Mouse (Mus musculus): ENCODE results near the gene Gm29427. TPM values are rescaled to one million over a fixed set of nuclear protein-coding genes. Genes with fewer than 3 reads are reported as not detected.

The Gm29427 gene
- polyA plus RNA-seq, 1 experiment from 2014 or later, result not detected

DNA sequence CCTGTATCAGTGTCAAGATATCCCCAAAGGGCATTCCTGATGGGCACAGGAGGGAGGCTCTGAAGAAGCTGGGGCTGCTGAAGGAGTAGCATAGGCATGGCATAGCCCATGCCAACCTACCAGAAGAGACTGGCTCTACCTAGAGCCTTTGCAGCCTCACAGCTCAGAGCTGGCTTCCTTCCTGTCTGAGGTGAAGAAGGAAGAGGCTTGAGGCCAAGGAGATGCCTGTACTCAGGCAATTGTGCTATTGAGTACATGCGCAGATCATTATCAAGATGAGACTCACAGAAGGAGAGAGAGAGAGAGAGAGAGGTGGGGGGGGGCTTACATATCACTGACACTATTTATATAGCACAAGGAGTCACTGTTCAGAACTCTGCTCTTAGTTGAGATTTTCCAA, 28.2 kb upstream of the Gm29427 start:
- Histone ChIP-seq H3K27me3 (ENCODE audit: control insufficient read depth, insufficient read depth, low read length) (no peaks in the 10 kb centered on the region), H3K9ac (no peak overlapping the region), H3K36me3 (replicated peaks; ENCODE audit: control insufficient read depth, insufficient read depth) (no peaks in the 10 kb centered on the region), H3K4me2 (replicated peaks) (no peak overlapping the region), H3K4me1 (replicated peaks; ENCODE audit: control insufficient read depth, insufficient read depth, low read length) (no peaks in the 10 kb centered on the region), H3K4me3 (replicated peaks; ENCODE audit: low read length) (no peak overlapping the region), H3K9me3 (ENCODE audit: control insufficient read depth, low read length) (no peaks in the 10 kb centered on the region), H3K27ac (no peak overlapping the region)
- ATAC-seq (ENCODE audit: low FRiP score), result no peak
- no peak for DNase-seq (ENCODE audit: low spot score)
- WGBS, result 81% methylated on average over 1 of the region's 1 CpGs

DNA sequence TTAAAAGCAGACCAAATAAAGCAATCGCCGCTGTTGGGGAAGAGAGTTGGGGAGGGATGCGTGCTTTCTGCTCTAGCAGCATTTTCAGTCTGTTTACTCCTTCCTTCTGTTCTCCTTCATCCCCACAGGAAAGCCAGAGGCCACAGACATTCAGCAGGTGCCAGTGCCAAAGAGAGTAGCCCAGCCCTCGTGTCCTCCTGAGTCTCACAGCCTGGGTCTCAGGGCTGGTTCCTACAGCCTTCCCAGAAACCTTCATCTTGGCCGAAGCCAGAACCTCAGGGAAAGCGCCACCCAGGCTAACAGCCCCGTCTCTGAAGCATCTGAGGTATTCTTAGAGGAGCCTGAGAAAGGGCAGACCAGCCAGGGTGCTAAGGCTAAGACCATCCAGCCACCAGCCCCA, 26.6 kb upstream of the Gm29427 start:
- ATAC-seq (ENCODE audit: low FRiP score) (no peak), DNase-seq (ENCODE audit: low spot score) (no peak)
- no peaks in the 10 kb centered on the region for H3K9me3 ChIP-seq (ENCODE audit: control insufficient read depth, low read length)
- no peaks in the 10 kb centered on the region for H3K4me1 ChIP-seq (replicated peaks; ENCODE audit: control insufficient read depth, insufficient read depth, low read length)
- no peaks in the 10 kb centered on the region for H3K36me3 ChIP-seq (replicated peaks; ENCODE audit: control insufficient read depth, insufficient read depth)
- WGBS, result 88% methylated on average over 7 of the region's 7 CpGs
- no peak overlapping the region for H3K4me2 ChIP-seq (replicated peaks)
- no peaks in the 10 kb centered on the region for H3K27me3 ChIP-seq (ENCODE audit: control insufficient read depth, insufficient read depth, low read length)
- no peak overlapping the region for H3K27ac ChIP-seq
- H3K9ac ChIP-seq, result no peak overlapping the region
- H3K4me3 ChIP-seq (replicated peaks; ENCODE audit: low read length), result no peak overlapping the region

DNA sequence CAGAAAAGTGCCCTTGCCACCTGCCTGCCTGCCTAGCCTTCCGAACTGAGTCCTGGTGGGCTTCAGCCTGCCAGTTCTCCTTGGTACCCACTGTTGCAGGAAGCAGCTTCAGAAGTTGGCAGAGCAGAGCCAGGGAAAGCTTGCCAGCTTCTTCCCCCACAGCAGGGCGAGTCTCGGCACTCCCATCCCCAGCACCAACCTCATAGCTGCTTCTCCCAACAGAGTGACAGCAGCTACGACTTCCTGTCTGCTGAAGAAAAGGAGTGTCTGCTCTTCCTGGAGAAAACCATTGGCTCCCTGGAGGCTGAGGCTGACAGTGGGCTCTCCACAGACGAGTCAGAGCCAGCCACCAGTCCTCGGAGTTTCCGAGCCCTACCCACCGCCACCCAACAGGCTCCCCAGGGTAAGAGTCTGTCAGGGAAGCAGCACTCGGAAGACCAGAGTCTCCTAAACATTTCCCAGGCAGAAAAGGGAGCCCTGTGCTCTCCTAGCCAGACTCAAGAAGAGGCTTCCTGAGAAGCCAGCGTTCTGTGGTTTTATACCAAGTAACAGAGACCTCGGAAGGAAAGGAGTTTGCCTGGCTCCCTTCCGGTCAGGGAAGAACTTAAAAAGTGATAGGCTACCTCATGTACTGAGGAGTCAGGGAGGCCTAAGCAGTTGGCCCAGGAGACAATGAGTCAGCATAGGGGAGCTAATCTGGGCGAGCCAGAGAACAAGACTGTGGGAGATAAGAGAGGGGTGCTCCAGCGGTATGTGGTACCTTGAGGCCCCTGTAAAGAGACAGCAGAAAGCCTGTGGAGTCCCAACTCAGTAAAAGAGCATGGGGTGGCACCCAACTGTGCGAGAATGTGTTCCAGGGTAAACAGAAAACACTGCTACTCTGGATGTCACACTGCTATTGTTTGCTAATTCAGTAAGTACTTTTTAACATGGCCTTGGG, 25.5 kb upstream of the Gm29427 start:
- ATAC-seq (ENCODE audit: low FRiP score) (no peak), DNase-seq (ENCODE audit: low spot score) (no peak)
- Histone ChIP-seq H3K27ac (no peak overlapping the region), H3K36me3 (replicated peaks; ENCODE audit: control insufficient read depth, insufficient read depth) (no peaks in the 10 kb centered on the region), H3K4me3 (replicated peaks; ENCODE audit: low read length) (no peak overlapping the region), H3K9me3 (ENCODE audit: control insufficient read depth, low read length) (no peaks in the 10 kb centered on the region), H3K9ac (no peak overlapping the region), H3K4me1 (replicated peaks; ENCODE audit: control insufficient read depth, insufficient read depth, low read length) (no peaks in the 10 kb centered on the region), H3K4me2 (replicated peaks) (no peak overlapping the region), H3K27me3 (ENCODE audit: control insufficient read depth, insufficient read depth, low read length) (no peaks in the 10 kb centered on the region)
- 53% methylated on average over 15 of the region's 15 CpGs for WGBS

DNA sequence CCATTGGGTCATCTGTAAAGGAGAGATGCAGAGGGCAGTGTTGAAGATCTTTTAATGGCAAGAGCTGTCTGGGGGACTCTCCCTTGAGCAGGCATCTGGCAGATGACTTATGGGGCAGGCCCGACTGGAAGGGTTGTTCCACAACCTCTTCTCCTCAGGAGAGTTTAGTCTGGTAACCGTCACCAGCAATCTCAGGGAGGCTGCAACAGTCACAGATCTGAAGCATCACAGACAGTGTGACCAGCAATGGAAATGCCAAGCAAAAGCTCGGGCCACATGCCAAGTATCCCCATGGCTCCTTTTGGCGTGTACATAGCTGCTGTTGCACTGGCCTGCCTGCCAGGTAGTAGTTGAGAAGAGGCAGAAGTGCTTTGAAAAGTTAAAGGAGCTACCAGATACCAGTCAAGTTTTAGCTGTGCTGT, 24.6 kb upstream of the Gm29427 start:
- Histone ChIP-seq H3K9me3 (ENCODE audit: control insufficient read depth, low read length) (no peaks in the 10 kb centered on the region), H3K27ac (no peak overlapping the region), H3K4me1 (replicated peaks; ENCODE audit: control insufficient read depth, insufficient read depth, low read length) (no peaks in the 10 kb centered on the region), H3K27me3 (ENCODE audit: control insufficient read depth, insufficient read depth, low read length) (no peaks in the 10 kb centered on the region), H3K4me3 (replicated peaks; ENCODE audit: low read length) (no peak overlapping the region), H3K9ac (no peak overlapping the region), H3K4me2 (replicated peaks) (no peak overlapping the region), H3K36me3 (replicated peaks; ENCODE audit: control insufficient read depth, insufficient read depth) (no peaks in the 10 kb centered on the region)
- ATAC-seq (ENCODE audit: low FRiP score) (no peak), DNase-seq (ENCODE audit: low spot score) (no peak)
- WGBS, result 62% methylated on average over 4 of the region's 4 CpGs

DNA sequence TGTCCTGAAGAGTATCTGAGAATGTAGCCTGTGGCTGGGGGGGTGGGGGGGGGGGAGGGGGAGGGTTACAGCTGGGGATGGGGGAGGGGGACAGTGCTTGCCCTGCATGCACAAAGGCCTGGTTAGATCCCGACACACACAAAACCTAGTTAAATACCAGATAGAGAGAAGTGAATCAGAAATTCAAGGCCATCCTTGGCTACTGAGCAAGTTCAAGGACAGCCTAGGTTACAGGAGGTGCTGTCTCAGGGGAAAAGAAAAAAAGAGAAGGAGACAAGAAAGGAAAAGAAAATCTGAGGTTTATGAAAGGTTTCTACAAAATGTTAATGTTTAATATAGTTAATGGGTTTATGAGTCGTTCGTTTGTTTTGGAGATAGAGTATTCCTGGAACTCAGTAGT, 24.0 kb upstream of the Gm29427 start:
- H3K27me3 ChIP-seq (ENCODE audit: control insufficient read depth, insufficient read depth, low read length), result no peaks in the 10 kb centered on the region
- DNase-seq (ENCODE audit: low spot score) (no peak), ATAC-seq (ENCODE audit: low FRiP score) (no peak)
- no peaks in the 10 kb centered on the region for H3K4me1 ChIP-seq (replicated peaks; ENCODE audit: control insufficient read depth, insufficient read depth, low read length)
- H3K9ac ChIP-seq, result no peak overlapping the region
- no peaks in the 10 kb centered on the region for H3K36me3 ChIP-seq (replicated peaks; ENCODE audit: control insufficient read depth, insufficient read depth)
- H3K4me3 ChIP-seq (replicated peaks; ENCODE audit: low read length), result no peak overlapping the region
- H3K27ac ChIP-seq, result no peak overlapping the region
- 78% methylated on average over 3 of the region's 3 CpGs for WGBS
- H3K9me3 ChIP-seq (ENCODE audit: control insufficient read depth, low read length), result no peaks in the 10 kb centered on the region
- no peak overlapping the region for H3K4me2 ChIP-seq (replicated peaks)

DNA sequence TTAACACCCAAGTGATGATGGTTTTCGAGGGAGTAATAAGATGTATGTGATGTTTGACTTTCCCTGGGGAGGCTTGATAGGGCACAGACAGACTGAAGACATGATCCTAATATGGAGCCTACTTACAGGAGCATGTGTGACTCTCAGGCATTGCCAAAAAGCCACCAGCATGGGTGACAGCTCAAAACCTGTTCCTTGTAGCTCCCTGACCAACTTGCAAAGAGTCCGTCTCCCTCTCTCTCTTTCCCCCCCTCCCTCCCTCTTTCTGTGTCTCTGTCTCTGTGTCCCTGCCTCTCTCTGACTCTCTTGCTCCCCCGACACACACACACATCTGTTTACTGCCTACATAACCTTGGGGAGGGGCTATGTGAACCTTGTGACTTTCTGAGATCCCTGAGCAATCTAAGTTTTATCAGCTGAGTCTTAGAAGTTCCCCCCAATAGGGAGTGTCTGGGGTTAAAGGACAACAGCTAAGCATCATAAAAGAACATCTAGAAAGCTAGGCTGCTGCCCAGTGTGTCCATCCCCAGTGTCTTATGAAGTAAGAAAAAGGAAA, 23.0 kb upstream of the Gm29427 start:
- DNase-seq (ENCODE audit: low spot score) (no peak), ATAC-seq (ENCODE audit: low FRiP score) (no peak)
- WGBS, result 87% methylated on average over 3 of the region's 3 CpGs
- Histone ChIP-seq H3K4me3 (replicated peaks; ENCODE audit: low read length) (no peak overlapping the region), H3K36me3 (replicated peaks; ENCODE audit: control insufficient read depth, insufficient read depth) (no peaks in the 10 kb centered on the region), H3K9ac (no peak overlapping the region), H3K4me1 (replicated peaks; ENCODE audit: control insufficient read depth, insufficient read depth, low read length) (no peaks in the 10 kb centered on the region), H3K9me3 (ENCODE audit: control insufficient read depth, low read length) (no peaks in the 10 kb centered on the region), H3K27me3 (ENCODE audit: control insufficient read depth, insufficient read depth, low read length) (no peaks in the 10 kb centered on the region), H3K27ac (no peak overlapping the region), H3K4me2 (replicated peaks) (no peak overlapping the region)

DNA sequence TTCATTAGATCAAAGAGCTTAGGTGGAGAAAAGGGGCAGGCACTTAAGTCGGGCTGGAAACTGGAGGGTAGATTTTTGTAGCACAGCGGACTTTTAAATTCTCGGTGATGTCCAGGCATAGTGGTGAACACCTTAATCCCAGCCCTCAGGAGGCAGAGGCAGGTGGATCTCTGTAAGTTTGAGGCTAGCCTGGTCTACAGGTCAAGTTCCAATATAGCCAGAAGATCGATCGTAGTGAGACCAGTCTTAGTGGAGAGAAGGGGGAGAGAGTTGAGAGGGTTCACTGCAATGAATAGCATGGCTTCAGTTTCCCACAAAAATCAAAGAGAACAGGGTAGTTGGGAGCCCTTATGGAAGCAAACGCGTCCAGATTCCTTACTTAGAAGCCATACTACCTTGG, 22.3 kb upstream of the Gm29427 start:
- ATAC-seq (ENCODE audit: low FRiP score), result no peak
- Histone ChIP-seq H3K9me3 (ENCODE audit: control insufficient read depth, low read length) (no peaks in the 10 kb centered on the region), H3K4me1 (replicated peaks; ENCODE audit: control insufficient read depth, insufficient read depth, low read length) (no peaks in the 10 kb centered on the region), H3K27ac (no peak overlapping the region), H3K27me3 (ENCODE audit: control insufficient read depth, insufficient read depth, low read length) (no peaks in the 10 kb centered on the region), H3K4me3 (replicated peaks; ENCODE audit: low read length) (no peak overlapping the region), H3K9ac (no peak overlapping the region), H3K36me3 (replicated peaks; ENCODE audit: control insufficient read depth, insufficient read depth) (no peaks in the 10 kb centered on the region), H3K4me2 (replicated peaks) (no peak overlapping the region)
- 88% methylated on average over 7 of the region's 7 CpGs for WGBS
- DNase-seq (ENCODE audit: low spot score), result no peak

DNA sequence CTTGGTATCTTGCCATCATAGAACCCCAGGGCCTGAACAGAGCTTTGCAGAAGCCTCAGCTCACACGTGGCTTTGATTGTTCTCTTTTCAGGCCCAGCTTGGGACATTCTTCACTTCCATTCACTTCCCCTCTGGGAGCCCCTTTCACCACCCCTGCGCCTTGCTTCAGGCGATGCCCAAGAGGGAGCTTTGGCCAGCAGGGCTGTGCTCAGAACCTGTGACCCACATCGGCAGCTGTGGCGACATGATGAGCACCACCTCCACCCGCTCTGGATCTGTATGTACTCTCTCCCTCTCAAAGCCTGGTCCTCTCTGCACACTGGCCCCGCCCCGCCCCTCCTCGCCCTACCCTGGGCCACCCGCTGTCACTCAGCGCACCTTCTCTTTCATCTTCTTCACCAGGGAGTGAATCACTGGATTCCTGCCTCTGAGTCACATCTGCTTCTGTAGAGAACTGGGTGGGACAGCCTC, 21.8 kb upstream of the Gm29427 start:
- Histone ChIP-seq H3K4me1 (replicated peaks; ENCODE audit: control insufficient read depth, insufficient read depth, low read length) (no peaks in the 10 kb centered on the region), H3K9ac (no peak overlapping the region), H3K4me3 (replicated peaks; ENCODE audit: low read length) (no peak overlapping the region), H3K27ac (no peak overlapping the region), H3K4me2 (replicated peaks) (no peak overlapping the region), H3K27me3 (ENCODE audit: control insufficient read depth, insufficient read depth, low read length) (no peaks in the 10 kb centered on the region), H3K9me3 (ENCODE audit: control insufficient read depth, low read length) (no peaks in the 10 kb centered on the region), H3K36me3 (replicated peaks; ENCODE audit: control insufficient read depth, insufficient read depth) (no peaks in the 10 kb centered on the region)
- ATAC-seq (ENCODE audit: low FRiP score), result no peak
- DNase-seq (ENCODE audit: low spot score), result no peak
- 23% methylated on average over 11 of the region's 11 CpGs for WGBS

DNA sequence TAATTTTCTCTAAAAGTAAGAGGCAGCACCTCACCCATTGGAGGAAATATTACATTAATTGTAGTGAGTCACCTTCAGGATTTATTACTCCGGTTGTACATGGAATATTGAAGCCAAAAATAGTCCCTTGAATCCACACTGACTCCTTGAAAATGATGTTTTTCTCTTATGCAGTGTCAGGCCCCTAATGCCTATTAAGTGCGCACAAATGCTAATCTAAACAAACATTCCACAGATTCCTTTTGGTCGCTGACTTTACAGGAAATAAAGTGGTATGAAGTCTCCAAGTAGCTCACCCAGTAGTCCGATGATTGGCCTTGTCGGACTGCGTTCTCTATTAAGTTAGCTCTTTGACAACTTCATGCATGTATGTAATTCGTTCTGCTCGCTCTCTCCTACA, 19.3 kb upstream of the Gm29427 start:
- WGBS, result 81% methylated on average over 8 of the region's 8 CpGs

More for the DNA sequence above, 19.3 kb upstream of the Gm29427 start:
- ATAC-seq (ENCODE audit: low FRiP score) (no peak), DNase-seq (ENCODE audit: low spot score) (no peak)
- H3K4me3 ChIP-seq (replicated peaks; ENCODE audit: low read length), result no peak overlapping the region
- no peak overlapping the region for H3K9ac ChIP-seq
- no peak overlapping the region for H3K27ac ChIP-seq
- no peaks in the 10 kb centered on the region for H3K36me3 ChIP-seq (replicated peaks; ENCODE audit: control insufficient read depth, insufficient read depth)
- H3K4me1 ChIP-seq (replicated peaks; ENCODE audit: control insufficient read depth, insufficient read depth, low read length), result no peaks in the 10 kb centered on the region
- no peak overlapping the region for H3K4me2 ChIP-seq (replicated peaks)
- no peaks in the 10 kb centered on the region for H3K27me3 ChIP-seq (ENCODE audit: control insufficient read depth, insufficient read depth, low read length)
- H3K9me3 ChIP-seq (ENCODE audit: control insufficient read depth, low read length), result no peaks in the 10 kb centered on the region
